Mouse (Mus musculus) G1E (cell line): Measurements from ENCODE around the gene Atxn7l1.

ENCODE experiments used
- CTCF ChIP-seq: IDR thresholded peaks from 2 replicates; pipeline ENCODE4 v1.5.1; 2012; ENCODE audit warnings: low read depth, low read length, inconsistent platforms, mixed read lengths
- POLR2AphosphoS5 ChIP-seq: IDR thresholded peaks from 2 replicates; pipeline ENCODE4 v1.6.1; 2012; ENCODE audit warnings: low read depth, low read length, inconsistent platforms; ENCODE audit not compliant: insufficient replicate concordance

DNA sequence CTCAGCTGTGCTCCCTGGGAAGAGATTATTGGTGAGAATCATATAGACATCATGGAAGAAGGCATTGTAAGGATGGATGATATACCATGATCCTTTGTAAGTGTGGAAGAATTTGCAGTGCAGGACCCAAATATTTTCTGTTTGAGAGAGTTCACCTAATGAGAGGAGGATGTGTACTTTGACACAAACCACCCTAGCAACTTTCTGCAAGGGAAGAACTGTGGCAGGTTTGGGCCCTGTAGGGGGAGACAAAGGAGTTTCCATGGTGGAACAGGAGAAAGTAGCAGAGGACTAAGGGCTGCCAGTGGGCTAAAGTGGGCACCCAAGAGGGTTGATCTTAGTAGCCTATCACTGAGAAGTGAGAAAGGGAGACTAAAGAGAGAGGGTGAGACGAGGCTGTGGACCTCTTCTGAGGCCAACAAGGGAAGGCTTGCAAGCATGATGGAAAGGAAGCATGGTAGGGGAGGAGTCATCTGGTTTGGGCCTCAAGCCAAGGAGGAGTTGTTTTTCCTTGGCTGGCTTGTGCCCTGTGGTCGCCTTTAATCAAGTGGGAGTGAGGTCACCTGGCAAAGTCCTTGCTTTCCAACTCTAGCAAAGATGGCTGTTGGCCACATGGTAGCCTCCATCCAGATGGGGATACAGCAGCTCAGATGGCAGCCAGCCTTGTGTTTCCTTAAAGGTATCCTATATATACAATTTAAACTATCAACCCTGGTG is 243.5 kb downstream of the Atxn7l1 start:
- TF ChIP-seq CTCF (no peak), POLR2AphosphoS5 (no peak)
